Mouse (Mus musculus): Measurements from ENCODE around the gene Plekhb2.

- TF ChIP-seq CTCF (IDR thresholded peaks at IDR 0.05; ENCODE audit: low read depth), result no peak
- TF ChIP-seq EP300 (IDR thresholded peaks at IDR 0.05; ENCODE audit: low read depth), result no peak
Observed at GRCm38 (mm10) chr1:34811035-34811434, 38.7 kb upstream of the Plekhb2 start.

All from liver, postnatal 0 days (tissue).